Mouse (Mus musculus): ENCODE data around the gene Drd5.

The Drd5 gene

DNA sequence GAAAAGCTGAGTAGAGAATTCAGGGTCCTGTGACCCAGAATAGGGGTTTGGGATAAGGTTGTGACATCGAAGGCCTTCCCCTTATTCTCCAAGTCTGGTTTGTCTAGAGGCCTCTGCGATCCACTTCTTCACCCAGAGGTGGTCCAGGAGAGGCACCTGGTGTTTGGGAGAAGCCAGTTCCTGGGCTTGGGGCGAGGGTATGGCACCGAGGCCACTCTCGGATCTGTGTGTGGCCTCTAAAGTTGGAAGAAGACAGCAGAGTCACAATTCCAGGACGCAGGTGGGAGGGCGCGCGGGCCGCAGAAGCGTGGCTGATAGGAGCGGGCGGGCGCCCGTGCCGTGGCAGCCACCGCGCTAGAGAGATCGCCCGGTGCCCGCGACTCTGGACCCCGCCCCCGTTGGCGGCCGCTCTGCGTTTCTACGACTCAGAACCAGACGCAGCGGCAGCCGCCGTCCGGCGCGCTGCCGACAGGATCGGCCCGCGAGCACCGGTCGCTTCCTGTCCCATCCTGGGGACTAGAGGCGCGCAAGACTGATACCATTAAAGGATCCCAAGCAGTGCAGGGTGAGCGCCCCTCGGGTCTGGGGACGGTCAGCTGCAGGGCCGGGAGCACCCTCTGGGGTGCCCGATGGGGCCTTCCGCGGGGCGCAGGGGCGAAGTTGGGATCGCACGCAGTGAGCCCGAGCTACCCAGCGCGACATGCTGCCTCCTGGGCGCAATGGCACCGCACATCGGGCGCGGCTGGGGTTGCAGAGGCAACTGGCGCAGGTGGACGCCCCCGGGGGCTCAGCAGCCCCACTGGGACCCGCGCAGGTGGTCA, at the start of gene Drd5:
Gene Drd5, plus strand, starts transcription at position 402 of the 821 bp plus-strand sequence.
- no peak for DNase-seq (ENCODE audit: low spot score in 2 of 2)

DNA sequence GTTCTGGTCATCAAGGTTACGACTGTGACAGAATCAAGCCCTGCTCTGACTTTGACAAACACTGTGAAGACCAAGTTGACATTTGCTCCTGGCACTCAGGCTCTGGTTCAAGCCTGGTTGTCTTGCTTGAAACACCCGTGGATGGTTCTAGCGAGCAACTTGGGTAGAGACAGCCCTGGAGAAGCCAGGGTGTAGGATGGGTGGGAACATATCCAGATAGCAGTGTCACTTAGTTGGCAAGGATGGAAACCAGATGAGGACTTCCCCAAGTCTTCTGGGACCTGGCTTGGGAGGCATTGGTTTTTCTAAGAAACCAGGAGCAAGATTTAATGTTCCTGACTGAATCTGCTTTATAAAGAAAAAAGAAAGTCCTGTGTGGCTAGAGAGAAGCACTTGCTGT, 48.2 kb upstream of the Drd5 start:
- no peak for DNase-seq (ENCODE audit: low spot score in 2 of 2)

DNA sequence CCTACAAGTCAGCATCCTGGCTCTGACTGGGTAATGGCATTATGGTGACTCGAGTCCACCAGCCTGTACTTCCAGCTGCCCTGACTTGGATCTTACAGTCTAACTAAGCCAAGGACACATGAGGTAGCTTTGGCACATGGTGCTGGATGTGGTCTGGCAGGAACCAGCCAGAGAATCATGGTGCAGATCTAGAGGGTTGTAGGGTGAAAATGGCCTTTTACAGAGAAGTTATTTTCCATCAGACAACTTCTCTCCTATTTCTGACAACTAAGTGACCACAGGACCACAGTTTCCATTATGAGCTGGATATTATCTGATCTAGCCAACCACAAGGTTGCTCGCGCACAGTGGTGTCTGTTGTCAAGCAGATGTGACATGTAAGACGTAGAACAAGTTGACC, 45.3 kb upstream of the Drd5 start:
- DNase-seq (ENCODE audit: low spot score in 2 of 2): no peak

DNA sequence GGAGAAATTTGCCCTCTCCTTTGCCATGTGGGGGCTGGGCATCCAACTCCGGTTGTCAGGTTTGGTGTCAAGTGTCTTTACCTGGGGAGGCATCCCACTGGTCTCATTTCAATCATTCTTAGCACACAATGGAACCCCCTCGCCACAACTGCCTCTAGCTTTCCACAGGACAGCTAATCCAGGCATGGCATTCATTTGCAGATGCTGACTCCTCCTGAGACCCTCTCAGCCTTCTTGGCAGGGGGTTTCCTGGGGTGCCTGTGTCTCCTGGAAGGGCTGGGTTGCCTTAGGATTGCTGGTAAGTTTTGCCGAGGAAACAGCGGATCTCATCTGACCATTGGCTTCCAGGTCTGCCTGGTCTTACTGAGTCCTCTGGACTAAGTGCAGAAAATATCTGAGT, 43.4 kb upstream of the Drd5 start, which contains the start of gene Otop1:
Gene Otop1, plus strand, starts transcription at position 202 of the 400 bp plus-strand sequence.
- no peak for DNase-seq (ENCODE audit: low spot score in 2 of 2)

DNA sequence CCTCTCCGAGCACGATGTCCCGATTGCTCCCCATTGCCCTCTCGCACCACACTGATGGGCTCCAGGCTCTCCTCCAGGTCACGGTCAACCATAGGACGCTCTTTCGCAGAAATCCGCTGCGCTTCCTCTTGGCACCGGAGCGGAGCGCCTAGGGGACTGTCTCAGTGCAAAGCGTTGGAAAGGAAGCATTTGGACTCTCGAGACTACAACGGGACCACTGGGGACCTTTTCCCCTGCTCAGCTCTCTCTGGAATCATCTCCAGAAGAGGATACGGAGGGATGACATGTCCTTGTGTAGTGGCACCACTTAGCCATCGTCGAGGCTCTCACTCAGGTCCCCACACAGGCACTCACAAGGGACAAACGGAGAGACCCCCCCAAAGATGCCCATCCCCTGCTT, 42.7 kb upstream of the Drd5 start:
- no peak for DNase-seq (ENCODE audit: low spot score in 2 of 2)

DNA sequence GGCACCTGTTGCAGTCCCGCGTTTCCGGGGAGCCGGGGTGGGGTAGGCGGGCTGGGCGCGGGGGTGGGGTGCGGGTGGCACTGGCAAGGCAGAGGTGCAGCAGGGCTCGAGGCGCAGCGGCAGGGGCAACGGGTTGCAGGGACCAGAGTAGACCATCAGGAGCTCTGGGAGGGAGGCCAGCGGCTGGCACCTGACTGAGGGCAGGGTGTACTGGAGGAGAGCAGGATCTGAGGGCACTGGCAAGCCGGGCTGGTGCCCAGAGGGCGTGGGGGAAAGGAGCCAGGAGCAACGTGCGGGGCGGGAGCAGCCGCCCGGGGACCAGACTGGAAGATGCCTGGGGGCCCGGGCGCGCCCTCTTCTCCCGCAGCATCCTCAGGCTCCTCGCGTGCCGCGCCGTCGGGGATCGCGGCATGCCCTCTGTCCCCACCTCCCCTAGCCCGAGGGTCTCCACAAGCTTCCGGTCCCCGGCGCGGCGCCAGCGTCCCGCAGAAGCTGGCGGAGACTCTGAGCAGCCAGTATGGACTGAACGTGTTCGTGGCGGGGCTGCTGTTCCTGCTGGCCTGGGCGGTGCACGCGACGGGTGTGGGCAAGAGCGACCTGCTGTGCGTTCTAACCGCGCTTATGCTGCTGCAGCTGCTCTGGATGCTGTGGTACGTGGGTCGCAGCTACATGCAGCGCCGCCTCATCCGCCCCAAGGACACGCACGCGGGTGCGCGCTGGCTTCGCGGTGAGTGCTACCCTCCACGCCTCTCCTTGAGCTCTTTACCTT, 41.9 kb upstream of the Drd5 start:
- DNase-seq (ENCODE audit: low spot score in 2 of 2): no peak

DNA sequence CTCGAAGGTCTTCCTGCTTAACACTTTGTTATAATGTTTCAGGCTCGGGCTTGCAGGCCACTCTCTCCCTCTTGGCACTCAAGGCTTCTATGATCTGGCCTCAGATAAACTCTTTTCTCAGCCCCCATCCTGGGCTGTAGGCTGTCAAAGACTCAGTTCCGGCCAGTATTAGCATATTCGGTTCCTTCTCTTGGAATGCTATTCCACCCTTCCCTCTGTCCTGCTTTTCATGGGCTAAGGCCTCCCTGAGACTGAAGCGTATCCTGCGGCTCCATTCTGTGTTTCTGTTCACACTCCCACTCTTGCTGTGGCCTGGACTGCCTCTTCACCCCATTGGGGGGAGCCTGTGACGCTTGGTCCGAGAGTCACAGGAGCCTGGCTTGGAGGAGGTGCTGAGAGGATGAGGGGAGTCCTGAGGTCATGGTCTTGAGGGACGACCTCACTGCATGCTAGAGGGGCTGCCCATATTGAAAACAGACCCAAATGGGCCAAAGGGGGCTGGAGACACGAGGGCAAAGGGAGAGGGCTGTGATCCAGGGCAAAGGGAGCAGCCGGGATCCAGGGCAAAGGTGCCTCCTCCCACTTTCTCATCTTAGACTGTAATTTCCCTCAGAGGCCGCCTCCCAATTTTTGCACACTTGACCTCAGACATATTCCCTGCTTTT, 41.1 kb upstream of the Drd5 start:
- no peak for DNase-seq (ENCODE audit: low spot score in 2 of 2)

DNA sequence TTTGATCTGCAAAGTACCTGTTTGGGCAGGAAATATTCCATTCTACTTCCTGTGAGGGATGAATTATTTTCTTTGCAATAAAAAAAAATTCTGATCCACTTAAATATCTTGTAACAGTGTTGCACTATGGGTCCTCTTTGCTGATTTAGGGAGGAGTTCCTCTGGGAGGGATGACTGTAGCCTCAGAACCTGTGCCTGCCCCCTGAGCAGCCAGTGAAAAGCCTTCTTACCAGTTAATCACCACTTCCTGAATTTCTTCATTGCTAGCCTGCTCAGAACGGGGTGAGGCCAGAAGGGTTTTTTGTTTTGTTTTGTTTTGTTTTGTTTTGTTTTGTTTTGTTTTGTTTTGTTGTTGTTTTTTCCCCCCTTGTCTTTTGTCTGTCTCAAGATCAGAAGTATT, 39.1 kb upstream of the Drd5 start:
- DNase-seq (ENCODE audit: low spot score in 2 of 2): no peak

DNA sequence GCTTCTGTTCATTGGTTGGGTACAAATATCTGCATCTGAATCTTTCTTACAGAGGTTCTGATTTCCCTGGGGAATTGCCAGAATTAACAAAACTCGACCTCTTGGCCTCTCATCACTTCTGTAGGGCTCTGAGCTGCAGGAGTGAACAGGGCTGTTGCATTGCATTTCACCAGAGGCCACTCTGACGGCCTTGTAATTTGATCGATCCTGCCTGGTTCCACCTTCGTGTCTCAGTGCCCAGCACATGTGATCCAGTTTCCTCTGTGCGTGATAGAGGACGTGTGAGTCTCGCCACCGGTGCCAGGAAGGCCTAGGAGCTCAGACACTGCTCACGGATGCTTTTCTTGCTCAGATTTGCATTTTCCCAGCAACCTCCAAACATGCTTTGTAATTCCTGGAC, 33.4 kb upstream of the Drd5 start:
- DNase-seq (ENCODE audit: low spot score in 2 of 2): no peak

DNA sequence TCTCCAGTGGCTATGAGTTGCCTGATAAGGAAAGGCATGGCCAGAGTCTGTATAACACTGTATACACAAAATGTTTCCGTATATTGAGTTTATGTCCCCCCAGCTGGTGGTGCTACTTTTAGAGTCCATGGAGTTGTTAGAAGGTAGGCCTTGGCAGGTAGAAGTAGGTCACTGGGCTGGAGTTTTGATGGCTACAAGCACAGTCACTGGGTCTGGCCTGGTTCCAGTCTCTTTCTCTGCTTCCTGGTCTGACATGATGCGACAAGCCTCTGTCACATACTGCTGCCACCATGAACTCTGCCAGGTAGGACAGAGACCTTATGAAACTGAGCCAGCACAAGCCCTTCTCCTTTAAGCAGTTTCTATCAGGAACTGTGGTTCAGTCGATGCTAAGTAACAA, 30.7 kb upstream of the Drd5 start:
- DNase-seq (ENCODE audit: low spot score in 2 of 2): no peak

DNA sequence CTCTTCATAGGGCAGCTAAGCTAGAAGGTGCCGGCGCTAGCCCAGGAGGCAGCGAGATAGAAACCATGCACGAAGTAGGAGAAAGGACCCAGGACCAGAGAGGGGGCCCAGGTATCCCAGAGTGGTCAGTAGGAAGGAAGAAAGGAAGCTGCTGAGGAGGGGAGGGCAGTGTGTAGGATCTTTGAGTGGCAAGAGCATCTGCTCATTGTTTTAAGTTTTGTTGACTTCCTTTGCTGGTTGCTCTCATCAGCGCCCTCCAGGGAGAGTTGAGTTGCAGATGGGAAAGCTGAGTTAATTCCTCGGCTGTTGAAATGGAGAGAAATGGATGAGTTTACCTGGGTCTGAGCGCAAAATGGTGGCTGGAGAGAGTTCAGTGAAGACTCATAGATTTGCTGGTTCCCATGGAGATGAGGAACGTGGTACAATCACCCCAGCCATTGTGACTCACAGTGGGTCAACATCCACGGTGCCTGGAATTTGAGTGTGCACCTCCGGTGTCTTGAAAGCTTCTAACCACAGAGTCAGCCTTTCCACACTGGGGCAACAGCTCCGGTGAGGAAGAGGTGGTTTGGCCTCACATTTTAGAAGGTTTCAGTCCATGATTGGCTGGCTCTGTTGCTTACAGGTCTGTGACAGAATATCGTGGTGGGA, 17.3 kb upstream of the Drd5 start:
- DNase-seq (ENCODE audit: low spot score in 2 of 2): no peak

DNA sequence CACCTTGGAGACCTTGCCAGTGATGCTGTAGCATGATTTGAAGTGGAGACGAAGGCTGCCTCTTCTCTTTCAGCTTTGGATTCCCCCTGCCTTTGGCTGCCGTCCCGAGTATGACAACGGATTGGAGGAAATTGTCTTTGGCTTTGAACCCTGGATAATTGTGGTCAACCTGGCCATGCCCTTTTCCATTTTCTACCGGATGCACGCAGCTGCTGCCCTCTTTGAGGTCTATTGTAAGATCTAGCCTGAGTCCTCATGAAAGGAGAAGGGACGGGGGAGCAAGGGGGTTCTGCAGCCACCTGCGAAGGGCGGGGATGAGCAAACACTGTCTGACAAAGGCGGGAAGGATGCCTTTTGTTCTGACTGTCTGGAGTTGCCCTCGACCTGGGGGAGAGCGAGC, 16.5 kb upstream of the Drd5 start:
- DNase-seq (ENCODE audit: low spot score in 2 of 2): no peak

DNA sequence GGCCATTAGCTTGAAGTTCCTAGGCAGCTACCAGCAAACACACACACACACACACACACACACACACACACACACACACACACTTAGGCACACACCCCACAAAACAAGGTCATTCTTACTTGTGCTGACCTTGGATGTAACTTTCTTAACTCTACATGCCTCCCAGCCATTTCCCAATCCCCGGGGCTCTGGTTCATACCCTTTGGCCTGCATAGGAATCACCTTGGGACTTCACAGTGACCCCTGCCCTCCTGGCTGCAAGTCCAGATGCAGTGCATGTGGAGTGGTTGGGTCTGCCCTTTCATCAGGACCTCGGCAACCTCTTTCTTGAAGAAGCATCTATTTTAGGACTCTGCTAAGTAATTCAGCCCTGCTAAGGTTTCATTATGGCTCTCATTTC, 13.9 kb upstream of the Drd5 start:
- no peak for DNase-seq (ENCODE audit: low spot score in 2 of 2)

DNA sequence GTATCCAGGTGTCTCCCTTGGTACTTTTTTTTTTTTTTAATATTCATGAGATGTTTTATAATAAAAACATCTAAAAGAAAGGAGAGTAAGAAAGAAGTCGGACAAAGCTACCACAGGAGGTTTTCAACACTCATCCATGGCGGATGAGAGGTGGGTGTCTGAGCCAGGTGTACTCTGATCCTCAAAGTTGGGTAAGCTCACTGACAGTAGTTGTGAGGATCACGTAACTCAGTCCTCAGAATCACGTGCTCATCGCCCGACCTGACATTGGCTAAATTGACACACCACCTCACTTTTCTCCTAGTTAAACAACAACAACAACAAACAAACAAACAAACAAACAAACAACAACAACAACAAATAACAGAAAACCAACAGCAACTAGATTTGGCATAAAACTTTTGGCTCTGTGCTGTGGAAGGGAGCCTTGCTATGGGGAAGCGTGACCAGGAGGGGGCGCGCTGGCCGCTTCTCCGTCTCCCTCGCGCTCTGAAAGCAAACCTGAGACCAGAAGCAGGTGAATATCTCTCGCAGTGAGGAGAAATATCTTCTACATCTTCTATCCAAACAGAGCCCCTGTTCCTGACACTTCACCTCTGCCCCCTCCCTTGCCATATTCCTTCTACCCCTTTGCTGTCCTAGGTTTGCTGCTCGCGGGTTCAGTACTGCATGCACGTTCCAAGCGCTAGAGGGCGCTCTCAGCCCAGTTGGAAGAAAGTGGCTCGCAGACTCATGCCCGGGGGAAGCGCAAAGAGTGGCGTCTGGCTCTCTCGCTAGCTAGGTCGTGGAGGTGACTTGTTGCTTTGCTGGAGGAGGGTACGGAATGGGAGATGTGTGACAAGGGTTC, 11.7 kb upstream of the Drd5 start:
- DNase-seq (ENCODE audit: low spot score in 2 of 2): peak; percentile 69 to 88

DNA sequence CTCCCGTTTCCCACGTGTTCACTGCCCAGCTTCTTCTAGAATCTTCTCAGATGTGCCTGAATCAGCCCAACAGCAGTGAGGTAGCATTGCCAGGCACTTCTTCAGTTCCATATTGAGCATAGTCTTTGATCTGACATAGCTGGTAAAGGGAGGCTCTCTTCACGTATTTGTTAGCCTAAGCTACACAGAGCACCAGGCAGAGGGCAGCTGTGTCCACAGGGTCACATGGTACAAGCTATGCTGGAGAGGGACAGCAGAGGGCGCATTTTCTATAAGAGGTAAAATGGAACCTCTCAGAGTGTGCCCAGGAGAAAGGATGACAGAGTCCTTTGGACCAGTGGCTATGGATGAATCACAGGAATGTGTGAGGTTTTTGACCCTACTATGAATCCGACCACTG, 10.3 kb upstream of the Drd5 start:
- DNase-seq (ENCODE audit: low spot score in 2 of 2): peak; percentile 8

DNA sequence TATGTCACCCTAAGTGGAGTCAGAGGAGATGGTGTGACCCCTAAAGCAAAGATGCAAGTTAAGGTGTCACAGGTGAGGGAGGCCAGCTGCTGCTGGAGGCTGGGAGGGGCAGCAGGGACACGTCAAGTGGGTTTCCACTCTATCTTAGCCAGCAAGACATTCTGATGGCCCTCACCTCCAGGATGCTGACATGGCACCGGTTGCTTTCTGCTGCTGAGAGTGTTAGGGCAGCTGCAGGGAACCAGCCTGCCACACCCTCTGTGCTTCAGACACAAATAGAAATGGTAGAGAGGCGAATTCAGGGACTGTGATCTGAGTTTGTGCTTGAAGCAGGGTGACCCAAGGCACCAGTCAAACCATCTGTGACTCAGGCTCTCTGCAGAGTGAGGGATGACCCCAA, 9.4 kb upstream of the Drd5 start:
- DNase-seq (ENCODE audit: low spot score in 2 of 2): no peak

DNA sequence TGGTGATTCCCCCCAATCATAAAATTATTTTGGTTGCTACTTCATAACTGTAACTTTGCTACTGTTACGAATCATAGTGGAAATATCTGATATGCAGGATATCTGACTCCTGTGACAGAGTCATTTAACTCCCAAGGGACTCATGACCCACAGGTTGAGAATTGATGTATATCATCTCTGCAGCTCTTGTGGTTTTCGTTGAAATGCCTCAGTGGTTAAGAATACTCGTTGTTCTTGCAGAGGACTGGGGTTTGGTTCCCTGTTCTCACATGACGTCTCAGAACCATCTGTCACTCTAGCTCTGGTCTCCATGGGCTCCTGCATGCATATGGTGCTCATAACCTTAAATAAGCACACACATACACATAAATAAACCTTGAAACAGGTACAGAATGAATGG, 14.2 kb downstream of the Drd5 start:
- no peak for DNase-seq (ENCODE audit: low spot score in 2 of 2)

DNA sequence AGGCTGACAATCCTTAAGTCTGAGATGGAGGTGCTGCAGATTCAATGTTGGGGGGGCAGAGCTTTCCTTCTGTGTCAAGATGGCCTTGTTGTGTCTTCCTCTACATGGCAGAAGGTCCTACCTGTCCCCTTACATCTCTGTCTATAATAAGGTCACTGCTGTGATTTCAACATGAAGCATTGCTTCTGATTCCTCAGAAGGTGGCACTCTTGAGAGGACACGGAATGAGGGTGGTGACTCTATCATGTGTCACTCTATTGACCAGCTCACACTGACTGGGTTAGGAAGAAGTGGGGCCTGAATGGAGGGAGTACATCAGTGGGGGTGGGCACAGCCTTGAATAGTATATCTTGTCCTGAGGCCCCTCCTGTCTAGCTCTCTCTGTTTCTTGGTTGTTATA, 15.4 kb downstream of the Drd5 start:
- DNase-seq (ENCODE audit: low spot score in 2 of 2): no peak

DNA sequence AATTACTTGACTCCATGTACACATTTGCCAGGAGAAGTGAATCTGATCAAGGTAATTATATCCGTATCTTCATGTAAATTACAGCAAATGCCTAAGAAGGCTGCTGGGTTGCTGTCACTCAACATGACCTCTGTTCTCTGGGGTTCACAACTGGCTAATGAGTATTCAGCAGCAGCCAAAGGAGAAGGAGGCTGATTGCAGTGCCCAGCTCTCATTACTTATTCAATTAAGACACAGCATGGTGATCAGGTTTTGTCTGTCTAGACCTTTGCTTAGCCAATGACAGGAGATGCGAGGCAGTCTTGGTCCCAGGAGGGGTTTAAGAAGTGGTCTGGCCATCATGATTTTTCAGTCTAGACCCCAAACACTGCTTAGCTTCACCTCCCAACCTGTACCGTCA, 23.9 kb downstream of the Drd5 start:
- no peak for DNase-seq (ENCODE audit: low spot score in 2 of 2)

DNA sequence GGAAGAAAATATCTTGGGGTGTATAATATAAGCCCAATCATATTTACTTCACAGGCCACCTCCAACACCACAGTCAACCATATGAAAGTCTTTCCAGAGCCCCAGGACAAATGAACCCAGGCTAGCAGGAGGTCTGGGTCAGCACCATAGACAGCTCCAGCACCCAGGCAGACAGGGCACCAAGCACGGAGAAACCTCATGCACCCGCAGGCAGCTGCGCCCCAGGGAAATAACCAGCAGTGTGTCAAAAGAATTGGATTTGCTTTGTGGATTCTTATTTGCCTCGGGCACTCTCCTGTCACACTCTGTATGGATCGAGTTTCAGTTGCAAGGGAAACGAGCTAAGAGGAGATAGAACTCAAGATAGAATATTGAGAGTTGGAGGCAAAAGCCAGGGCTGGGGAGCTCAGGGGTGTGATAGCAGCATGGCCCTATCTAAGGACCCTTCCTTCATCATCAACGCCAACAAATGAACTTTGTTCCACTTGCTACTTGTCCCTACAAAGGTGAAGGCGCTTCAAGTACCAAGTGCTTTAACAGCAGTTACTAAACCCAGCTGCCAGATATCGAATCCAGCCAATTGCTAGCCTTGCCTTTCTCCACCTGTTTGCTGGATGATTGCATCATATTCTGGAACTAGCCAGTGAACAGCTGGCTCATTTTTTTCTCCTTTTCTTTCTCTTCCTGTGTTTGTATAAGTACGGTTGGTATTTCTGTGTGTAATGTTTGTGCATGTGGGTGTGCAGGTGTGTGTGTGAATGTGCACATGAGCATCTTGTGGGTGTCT, 27.7 kb downstream of the Drd5 start:
- DNase-seq (ENCODE audit: low spot score in 2 of 2): no peak

Measured in heart, adult 9 months (tissue).